Mouse (Mus musculus): ENCODE measurements around the gene Card14. TPM values are rescaled to one million over a fixed set of nuclear protein-coding genes. Genes with fewer than 3 reads are reported as not detected.

Gene Card14
- total RNA-seq, 1 experiment: 0.22 TPM

GRCm38 (mm10) chr11:119363534-119364145 is 56.1 kb downstream of the Card14 start:
- in situ Hi-C loops (cut with MboI; ENCODE audit: low sequenced_read_pairs in 2 of 2, unreplicated experiment in 2 of 2): no loop called here
- TF ChIP-seq MAFK (IDR thresholded peaks at IDR 0.05; ENCODE audit: insufficient read depth, low read depth, low read length) (no peak), CHD2 (IDR thresholded peaks at IDR 0.05; ENCODE audit: low read depth, low read length) (no peak), ZC3H11A (IDR thresholded peaks at IDR 0.05; ENCODE audit: borderline replicate concordance, low read depth, low read length) (0 out of 2 replicates have a peak, but pooled peaks have one; percentile 13), ZNF384 (IDR thresholded peaks at IDR 0.05; ENCODE audit: low read depth, low read length) (no peak), HCFC1 (IDR thresholded peaks at IDR 0.05; ENCODE audit: borderline replicate concordance, insufficient read depth, low read length) (no peak)
- Histone ChIP-seq H3K9ac (ENCODE audit: insufficient read depth, low read depth, low read length, poor library complexity, severe bottlenecking) (peak overlapping the region; percentile 37; the same call in 1 of the 2 replicates), H3K4me1 (ENCODE audit: control insufficient read depth in 2 of 2, insufficient read depth in 2 of 2, low read length in 2 of 2, poor library complexity in 1 of 2) (peaks cover 0 to 7% of the 10 kb centered on the region in 2 experiments; a peak in 1 of 4 replicates), H3K36me3 (ENCODE audit: control insufficient read depth, insufficient read depth, low read length, poor library complexity, severe bottlenecking) (no peaks in the 10 kb centered on the region; the same call in 1 of the 2 replicates), H3K27ac (ENCODE audit: insufficient read depth, low read depth, low read length, poor library complexity, severe bottlenecking) (no peak overlapping the region; the same call in 1 of the 2 replicates), H3K4me3 (ENCODE audit: insufficient read depth in 1 of 2, low read depth in 1 of 2, low read length in 2 of 2, poor library complexity in 1 of 2, severe bottlenecking in 1 of 2) (peak overlapping the region in 1 of 2 experiments; percentile 10; a peak in 1 of 4 replicates), H3K9me3 (ENCODE audit: control insufficient read depth, insufficient read depth, low read depth, low read length) (no peaks in the 10 kb centered on the region)
- DNase-seq (ENCODE audit: low read depth, low spot score): peak; percentile 70

- Histone ChIP-seq H3K9ac (ENCODE audit: insufficient read depth, low read depth, low read length, poor library complexity, severe bottlenecking) (no peak overlapping the region), H3K9me3 (ENCODE audit: control insufficient read depth, insufficient read depth, low read depth, low read length) (no peaks in the 10 kb centered on the region), H3K4me1 (ENCODE audit: control insufficient read depth in 2 of 2, insufficient read depth in 2 of 2, low read length in 2 of 2, poor library complexity in 1 of 2) (peaks cover 0 to 13% of the 10 kb centered on the region in 2 experiments; a peak in 1 of 4 replicates), H3K27ac (ENCODE audit: insufficient read depth, low read depth, low read length, poor library complexity, severe bottlenecking) (no peak overlapping the region), H3K36me3 (ENCODE audit: control insufficient read depth, insufficient read depth, low read length, poor library complexity, severe bottlenecking) (peaks cover 4% of the 10 kb centered on the region; the same call in 1 of the 2 replicates), H3K4me3 (ENCODE audit: insufficient read depth in 1 of 2, low read depth in 1 of 2, low read length in 2 of 2, poor library complexity in 1 of 2, severe bottlenecking in 1 of 2) (no peak overlapping the region)
- no peak for DNase-seq (ENCODE audit: low read depth, low spot score)
- no peak for TF ChIP-seq ZNF384 (IDR thresholded peaks at IDR 0.05; ENCODE audit: low read depth, low read length)
- no peak for TF ChIP-seq ZC3H11A (IDR thresholded peaks at IDR 0.05; ENCODE audit: borderline replicate concordance, low read depth, low read length)
- TF ChIP-seq CHD2 (IDR thresholded peaks at IDR 0.05; ENCODE audit: low read depth, low read length): no peak
- TF ChIP-seq MAFK (IDR thresholded peaks at IDR 0.05; ENCODE audit: insufficient read depth, low read depth, low read length): no peak
- TF ChIP-seq HCFC1 (IDR thresholded peaks at IDR 0.05; ENCODE audit: borderline replicate concordance, insufficient read depth, low read length): no peak
- in situ Hi-C loops (cut with MboI; ENCODE audit: low sequenced_read_pairs in 2 of 2, unreplicated experiment in 2 of 2): no loop called here
Measured at GRCm38 (mm10) chr11:119375425-119375824, 67.9 kb downstream of the Card14 start.

GRCm38 (mm10) chr11:119377326-119377725 is 69.8 kb downstream of the Card14 start:
- in situ Hi-C loops (cut with MboI; ENCODE audit: low sequenced_read_pairs in 2 of 2, unreplicated experiment in 2 of 2): no loop called here
- Histone ChIP-seq H3K9ac (ENCODE audit: insufficient read depth, low read depth, low read length, poor library complexity, severe bottlenecking) (no peak overlapping the region), H3K36me3 (ENCODE audit: control insufficient read depth, insufficient read depth, low read length, poor library complexity, severe bottlenecking) (peaks cover 4% of the 10 kb centered on the region; the same call in 1 of the 2 replicates), H3K27ac (ENCODE audit: insufficient read depth, low read depth, low read length, poor library complexity, severe bottlenecking) (no peak overlapping the region), H3K4me1 (ENCODE audit: control insufficient read depth in 2 of 2, insufficient read depth in 2 of 2, low read length in 2 of 2, poor library complexity in 1 of 2) (peaks cover 0 to 16% of the 10 kb centered on the region in 2 experiments; a peak in 1 of 4 replicates), H3K9me3 (ENCODE audit: control insufficient read depth, insufficient read depth, low read depth, low read length) (no peaks in the 10 kb centered on the region), H3K4me3 (ENCODE audit: insufficient read depth in 1 of 2, low read depth in 1 of 2, low read length in 2 of 2, poor library complexity in 1 of 2, severe bottlenecking in 1 of 2) (no peak overlapping the region)
- DNase-seq (ENCODE audit: low read depth, low spot score): no peak
- no peak for TF ChIP-seq HCFC1 (IDR thresholded peaks at IDR 0.05; ENCODE audit: borderline replicate concordance, insufficient read depth, low read length)

- in situ Hi-C loops (cut with MboI; ENCODE audit: low sequenced_read_pairs in 2 of 2, unreplicated experiment in 2 of 2): no loop called here
- Histone ChIP-seq H3K4me3 (ENCODE audit: insufficient read depth in 1 of 2, low read depth in 1 of 2, low read length in 2 of 2, poor library complexity in 1 of 2, severe bottlenecking in 1 of 2) (no peak overlapping the region), H3K4me1 (ENCODE audit: control insufficient read depth in 2 of 2, insufficient read depth in 2 of 2, low read length in 2 of 2, poor library complexity in 1 of 2) (peaks cover 0 to 14% of the 10 kb centered on the region in 2 experiments; a peak in 1 of 4 replicates), H3K9me3 (ENCODE audit: control insufficient read depth, insufficient read depth, low read depth, low read length) (no peaks in the 10 kb centered on the region), H3K36me3 (ENCODE audit: control insufficient read depth, insufficient read depth, low read length, poor library complexity, severe bottlenecking) (peaks cover 4% of the 10 kb centered on the region; the same call in 1 of the 2 replicates), H3K9ac (ENCODE audit: insufficient read depth, low read depth, low read length, poor library complexity, severe bottlenecking) (no peak overlapping the region), H3K27ac (ENCODE audit: insufficient read depth, low read depth, low read length, poor library complexity, severe bottlenecking) (no peak overlapping the region)
- TF ChIP-seq ZC3H11A (IDR thresholded peaks at IDR 0.05; ENCODE audit: borderline replicate concordance, low read depth, low read length) (no peak), MAFK (IDR thresholded peaks at IDR 0.05; ENCODE audit: insufficient read depth, low read depth, low read length) (no peak), HCFC1 (IDR thresholded peaks at IDR 0.05; ENCODE audit: borderline replicate concordance, insufficient read depth, low read length) (no peak), ZNF384 (IDR thresholded peaks at IDR 0.05; ENCODE audit: low read depth, low read length) (no peak), CHD2 (IDR thresholded peaks at IDR 0.05; ENCODE audit: low read depth, low read length) (no peak)
- no peak for DNase-seq (ENCODE audit: low read depth, low spot score)
Measured at GRCm38 (mm10) chr11:119378551-119378950, 71.0 kb downstream of the Card14 start.
